Mouse (Mus musculus): ENCODE measurements around the gene Paqr7. TPM values are rescaled to one million over a fixed set of nuclear protein-coding genes. Genes with fewer than 3 reads are reported as not detected.
A peak's percentile ranks its signal among the peaks of the same experiment; 100 is the strongest.

Gene Paqr7
- total and polyA plus RNA-seq, 3 experiments, result 0.19 to 2.4 TPM; not detected in 1

GRCm38 (mm10) chr4:134534932-134535786 lies 38.7 kb downstream of the Paqr7 start, which contains the start of gene Mtfr1l (continued):
- TF ChIP-seq UBTF (IDR thresholded peaks at IDR 0.05; ENCODE audit: borderline replicate concordance, insufficient read depth, low read depth, low read length) (peak; percentile 82; the same call in 1 of the 2 replicates), CTCF (IDR thresholded peaks at IDR 0.05 in 2 of 3, conservative IDR thresholded peaks at IDR 0.05 in 1 of 3; ENCODE audit: control insufficient read depth in 1 of 3, insufficient read depth in 1 of 3, low read depth in 2 of 3, low read length in 3 of 3, poor library complexity in 1 of 3, severe bottlenecking in 1 of 3) (no peak), MYB (IDR thresholded peaks at IDR 0.05; ENCODE audit: low read depth, low read length) (no peak), MXI1 (IDR thresholded peaks at IDR 0.05; ENCODE audit: low read depth, low read length) (no peak; the same call in 1 of the 2 replicates), NRF1 (IDR thresholded peaks at IDR 0.05; ENCODE audit: insufficient read depth, low read depth, low read length, poor library complexity, severe bottlenecking) (peak; percentile 83), MAX (IDR thresholded peaks at IDR 0.05; ENCODE audit: low read length) (no peak), HCFC1 (IDR thresholded peaks at IDR 0.05; ENCODE audit: low read depth, low read length) (peak; percentile 88), E2F4 (IDR thresholded peaks at IDR 0.05; ENCODE audit: borderline replicate concordance, low read depth, low read length) (no peak), KAT2A (conservative IDR thresholded peaks at IDR 0.05; ENCODE audit: low read depth, low read length) (no peak; the same call in 1 of the 2 replicates), MYC (IDR thresholded peaks at IDR 0.05; ENCODE audit: low read depth, low read length) (no peak), MAFK (IDR thresholded peaks at IDR 0.05; ENCODE audit: borderline replicate concordance, low read depth, low read length) (no peak), ZKSCAN1 (IDR thresholded peaks at IDR 0.05; ENCODE audit: low read depth, low read length) (no peak), CHD2 (IDR thresholded peaks at IDR 0.05; ENCODE audit: low read length) (peak; percentile 51; the same call in 1 of the 2 replicates), ETS1 (IDR thresholded peaks at IDR 0.05; ENCODE audit: low read depth, low read length) (no peak), USF1 (IDR thresholded peaks at IDR 0.05; ENCODE audit: low read depth, low read length) (0 out of 2 replicates have a peak, but pooled peaks have one; percentile 22), CHD1 (IDR thresholded peaks at IDR 0.05; ENCODE audit: low read depth, low read length) (no peak), NELFE (IDR thresholded peaks at IDR 0.05; ENCODE audit: low read depth, low read length) (peak; percentile 70), GATA1 (IDR thresholded peaks at IDR 0.05; ENCODE audit: low read depth, low read length) (no peak), RAD21 (IDR thresholded peaks at IDR 0.05; ENCODE audit: low read depth, low read length) (no peak), ZC3H11A (IDR thresholded peaks at IDR 0.05; ENCODE audit: low read depth, low read length) (no peak)

- Histone ChIP-seq H3K9ac (ENCODE audit: control insufficient read depth, low read depth, low read length, poor library complexity, severe bottlenecking) (peak overlapping the region; percentile 59), H3K27ac (ENCODE audit: control insufficient read depth, low read depth, low read length) (no peak overlapping the region), H3K27me3 (ENCODE audit: control insufficient read depth in 1 of 2, insufficient read depth in 2 of 2, low read length in 2 of 2) (no peaks in the 10 kb centered on the region), H3K4me3 (ENCODE audit: control insufficient read depth in 1 of 2, insufficient read depth in 1 of 2, low read depth in 2 of 2, low read length in 2 of 2) (peak overlapping the region; percentile 71 to 77), H3K9me3 (replicated peaks; ENCODE audit: insufficient read depth, low read length) (no peaks in the 10 kb centered on the region), H3K36me3 (ENCODE audit: control insufficient read depth in 1 of 2, insufficient read depth in 2 of 2, low read length in 2 of 2) (peaks cover 0 to 7% of the 10 kb centered on the region in 2 experiments; a peak in 2 of 4 replicates), H3K79me2 (ENCODE audit: control insufficient read depth, insufficient read depth, low read length, poor library complexity) (peaks cover 12% of the 10 kb centered on the region), H3K4me1 (ENCODE audit: control insufficient read depth in 1 of 2, insufficient read depth in 2 of 2, low read length in 2 of 2) (peaks cover 9 to 14% of the 10 kb centered on the region in 2 experiments)
- DNase-seq (ENCODE audit: low read depth, low spot score), result no peak
- TF ChIP-seq MXI1 (IDR thresholded peaks at IDR 0.05; ENCODE audit: low read depth, low read length) (peak; percentile 90; the same call in 1 of the 2 replicates), POLR2AphosphoS5 (IDR thresholded peaks at IDR 0.05; ENCODE audit: borderline replicate concordance, low read depth, low read length) (no peak), MYC (IDR thresholded peaks at IDR 0.05; ENCODE audit: low read depth, low read length) (peak; percentile 24), ZKSCAN1 (IDR thresholded peaks at IDR 0.05; ENCODE audit: low read depth, low read length) (no peak)
These were observed 39.3 kb downstream of the Paqr7 start for GRCm38 (mm10) chr4:134535787-134536151.

Measured in MEL (cell line).